Mouse (Mus musculus) kidney, postnatal 0 days (tissue): Measurements from ENCODE around the gene Gne. TPM values are rescaled to one million over a fixed set of nuclear protein-coding genes. Genes with fewer than 3 reads are reported as not detected.

Experiments
- ATAC-seq: fragments of 200-750 bp; cut with Nextera tagmentation; replicated peaks from 2 replicates; pipeline ENCODE4 v1.8.0; 2017; ENCODE audit warnings: low read depth, moderate number of reproducible peaks, moderate TSS enrichment, moderate library complexity; ENCODE audit not compliant: low FRiP score
- DNase-seq: peaks from one replicate; pipeline ENCODE4 v3.0.0-alpha.2; 2016; ENCODE audit warnings: low spot score
- H3K27ac ChIP-seq: fragments of 300-500 bp; sonication (generic); 2 replicates; pipeline ENCODE4 v1.5.1; 2014; ENCODE audit warnings: mild to moderate bottlenecking
- H3K27me3 ChIP-seq: fragments of 300-500 bp; sonication (generic); 2 replicates; pipeline ENCODE4 v1.6.1; 2014; ENCODE audit warnings: low read length, mixed read lengths; ENCODE audit not compliant: insufficient read depth
- H3K36me3 ChIP-seq: fragments of 300-500 bp; sonication (generic); 2 replicates; pipeline ENCODE4 v1.6.1; 2014; ENCODE audit warnings: low read length, mixed read lengths; ENCODE audit not compliant: insufficient read depth
- H3K4me1 ChIP-seq: fragments of 300-500 bp; sonication (generic); replicated peaks from 2 replicates; pipeline ENCODE4 v1.6.1; 2014; ENCODE audit warnings: antibody characterized with exemption, low read length, mixed read lengths; ENCODE audit not compliant: insufficient read depth
- H3K4me2 ChIP-seq: fragments of 300-500 bp; sonication (generic); 2 replicates; pipeline ENCODE4 v1.6.1; 2014; ENCODE audit warnings: mild to moderate bottlenecking, low read length, moderate library complexity, mixed read lengths
- H3K4me3 ChIP-seq: fragments of 300-500 bp; sonication (generic); replicated peaks from 2 replicates; pipeline ENCODE4 v1.5.1; 2014; ENCODE audit warnings: low read depth, low read length
- H3K9ac ChIP-seq: fragments of 300-500 bp; sonication (generic); 2 replicates; pipeline ENCODE4 v1.6.1; 2014; ENCODE audit warnings: low read depth, low read length
- H3K9me3 ChIP-seq: fragments of 300-500 bp; sonication (generic); replicated peaks from 2 replicates; pipeline ENCODE4 v1.6.1; 2016; ENCODE audit warnings: low read length, inconsistent platforms, mixed read lengths
- CTCF ChIP-seq: IDR thresholded peaks from 2 replicates; pipeline ENCODE4 v1.5.1; 2016; ENCODE audit warnings: antibody characterized with exemption, low read depth, mild to moderate bottlenecking, moderate library complexity
- WGBS: fragments of 180-500 bp; shearing (Covaris S2); extraction: QIAGEN DNeasy Blood & Tissue Kit; methylation state at CpG from one replicate; pipeline ENCODE4 v1.1.7; 2014; 5-methylcytosine and 5-hydroxymethylcytosine counted together
- polyA plus RNA-seq: library from polyadenylated mRNA; unstranded; fragments of >200 nt; fragmentation: Nextera tagmentation; extraction: Ambion mirVana; gene quantifications from 2 replicates; pipeline ENCODE4 v1.2.1, GENCODE M21; 2015

Gne gene
- polyA plus RNA-seq, 1 experiment from 2014 or later = 21.2 TPM

- Histone ChIP-seq H3K9ac (no peak overlapping the region), H3K27ac (no peak overlapping the region), H3K27me3 (no peaks in the 10 kb centered on the region), H3K9me3 (no peaks in the 10 kb centered on the region), H3K36me3 (peaks cover 34% of the 10 kb centered on the region; the same call in 1 of the 2 replicates), H3K4me2 (no peak overlapping the region), H3K4me3 (no peak overlapping the region), H3K4me1 (no peaks in the 10 kb centered on the region)
- no peak for DNase-seq
- TF ChIP-seq CTCF = no peak
- 80% methylated on average over 5 of the region's 5 CpGs for WGBS
- no peak for ATAC-seq
These were observed 47.5 kb downstream of the Gne start for GRCm38 (mm10) chr4:44036455-44036854.

- Histone ChIP-seq H3K27ac (no peak overlapping the region), H3K4me2 (no peak overlapping the region), H3K4me3 (no peak overlapping the region), H3K27me3 (no peaks in the 10 kb centered on the region), H3K9ac (no peak overlapping the region), H3K9me3 (no peaks in the 10 kb centered on the region), H3K36me3 (peaks cover 55% of the 10 kb centered on the region), H3K4me1 (no peaks in the 10 kb centered on the region)
- WGBS = 88% methylated on average over 5 of the region's 5 CpGs
- ATAC-seq = no peak
- DNase-seq = no peak
- TF ChIP-seq CTCF = no peak
These were observed 52.5 kb downstream of the Gne start for GRCm38 (mm10) chr4:44031521-44031920.

GRCm38 (mm10) chr4:44029661-44030066 is 54.3 kb downstream of the Gne start:
- Histone ChIP-seq H3K27me3 (no peaks in the 10 kb centered on the region), H3K4me1 (no peaks in the 10 kb centered on the region), H3K36me3 (peaks cover 71% of the 10 kb centered on the region), H3K4me2 (no peak overlapping the region), H3K4me3 (no peak overlapping the region), H3K9me3 (no peaks in the 10 kb centered on the region), H3K9ac (no peak overlapping the region), H3K27ac (no peak overlapping the region)
- 93% methylated on average over 15 of the region's 15 CpGs for WGBS
- DNase-seq = no peak
- ATAC-seq = no peak
- TF ChIP-seq CTCF = no peak

DNA sequence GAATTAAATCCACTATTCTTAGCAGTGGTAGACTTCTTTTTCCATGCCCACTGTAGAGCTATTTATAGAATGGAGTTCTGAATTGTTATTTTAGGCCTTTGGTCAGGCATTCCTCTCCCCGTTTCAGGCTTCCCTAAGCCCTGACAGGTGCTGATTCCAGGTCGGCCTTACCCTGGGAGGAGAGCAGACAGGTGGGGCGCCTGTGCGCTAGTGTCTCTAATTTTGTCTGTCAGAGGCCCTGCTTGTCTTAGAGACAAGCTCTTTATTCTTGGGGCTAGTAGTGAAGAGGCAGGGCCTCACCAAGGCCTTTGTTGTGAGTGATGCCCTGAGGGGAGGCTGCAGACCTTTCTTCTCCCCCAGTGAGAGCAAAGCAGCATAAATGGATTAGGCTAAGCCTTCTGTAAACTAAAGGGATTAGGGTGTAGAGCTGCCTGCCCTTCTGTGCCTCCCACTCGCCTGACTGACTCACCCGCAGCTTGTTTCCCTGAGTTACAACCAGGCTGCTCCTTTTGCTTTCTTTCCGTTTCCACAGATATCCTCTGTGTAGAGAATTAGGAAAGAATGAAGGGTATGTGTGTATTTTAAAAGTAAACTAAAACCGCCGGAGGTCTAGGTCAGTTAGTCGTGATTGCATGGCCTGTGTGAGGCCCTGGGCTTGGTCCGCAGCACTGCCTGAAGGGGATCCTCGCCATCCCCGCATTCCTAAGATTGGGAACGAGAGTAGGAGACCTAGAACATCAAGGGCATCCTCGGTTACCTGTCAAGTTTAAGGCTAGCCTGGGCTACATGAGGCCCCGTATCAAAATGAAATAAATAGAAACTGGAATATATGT is 55.5 kb downstream of the Gne start:
- DNase-seq (no peak), ATAC-seq (no peak)
- no peaks in the 10 kb centered on the region for H3K9me3 ChIP-seq

GRCm38 (mm10) chr4:44025570-44025969 is 58.4 kb downstream of the Gne start:
- 76% methylated on average over 6 of the region's 6 CpGs for WGBS
- TF ChIP-seq CTCF = no peak
- Histone ChIP-seq H3K36me3 (peaks cover 77% of the 10 kb centered on the region), H3K4me3 (no peak overlapping the region), H3K9me3 (no peaks in the 10 kb centered on the region), H3K27me3 (no peaks in the 10 kb centered on the region), H3K4me1 (no peaks in the 10 kb centered on the region), H3K9ac (no peak overlapping the region), H3K27ac (no peak overlapping the region), H3K4me2 (no peak overlapping the region)
- ATAC-seq (no peak), DNase-seq (no peak)

More for the DNA sequence above, 55.5 kb downstream of the Gne start:
- no peak overlapping the region for H3K9ac ChIP-seq
- WGBS = 74% methylated on average over 16 of the region's 16 CpGs
- no peak overlapping the region for H3K4me3 ChIP-seq
- no peak for TF ChIP-seq CTCF
- no peaks in the 10 kb centered on the region for H3K4me1 ChIP-seq
- no peak overlapping the region for H3K27ac ChIP-seq
- H3K4me2 ChIP-seq = no peak overlapping the region
- H3K36me3 ChIP-seq = peaks cover 72% of the 10 kb centered on the region
- H3K27me3 ChIP-seq = no peaks in the 10 kb centered on the region

DNA sequence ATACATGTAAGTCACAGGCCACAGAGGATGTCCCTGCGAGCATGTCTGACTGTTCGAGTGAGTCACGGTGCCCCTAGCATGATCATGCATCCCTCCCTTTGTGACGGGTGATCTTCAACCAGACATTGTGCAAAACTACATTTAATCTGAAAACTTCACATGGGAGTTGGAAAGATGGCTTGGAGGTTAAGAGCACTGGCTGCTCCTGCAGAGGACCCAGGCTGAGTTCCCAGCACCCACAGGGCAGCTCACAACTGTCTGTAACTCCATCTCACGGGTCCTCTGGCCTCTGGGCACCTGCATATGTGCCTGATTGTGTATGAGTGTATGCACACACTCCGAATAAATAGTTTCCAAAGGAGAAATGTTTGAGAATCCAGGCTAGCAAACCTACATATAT is 59.7 kb downstream of the Gne start:
- Histone ChIP-seq H3K27me3 (no peaks in the 10 kb centered on the region), H3K9me3 (no peaks in the 10 kb centered on the region), H3K4me1 (no peaks in the 10 kb centered on the region), H3K4me3 (no peak overlapping the region), H3K9ac (no peak overlapping the region), H3K4me2 (no peak overlapping the region), H3K36me3 (peaks cover 74% of the 10 kb centered on the region), H3K27ac (no peak overlapping the region)
- ATAC-seq = no peak
- no peak for DNase-seq
- 96% methylated on average over 6 of the region's 6 CpGs for WGBS
- TF ChIP-seq CTCF = no peak
